Mouse (Mus musculus) embryonic stem cell, embryonic (primary cell): ENCODE measurements at regions not wholly inside any gene's neighbourhood (a gene's known extent, or its start where the extent isn't known, plus 50 kb on each side); places are given as distances from the start of the nearest gene placed in this dataset.

Experiments used
- CTCF ChIA-PET, 4 experiments: fragments of 300-600 bp in 2 of 4; fragments of 350-600 bp in 2 of 4; sonication (Branson Sonifier 250); formaldehyde crosslinking; loops; one replicate each; lab custom pipeline; 2022; ENCODE audit warnings: inconsistent platforms in 2 of 4; lab: Charles Lee
- POLR2A ChIA-PET, 4 experiments: fragments of 300-600 bp in 2 of 4; fragments of 350-600 bp in 2 of 4; sonication (Branson Sonifier 250); formaldehyde crosslinking; loops; one replicate each; lab custom pipeline; 2022; ENCODE audit warnings: antibody characterized with exemption in 4 of 4, inconsistent platforms in 1 of 4; lab: Charles Lee

DNA sequence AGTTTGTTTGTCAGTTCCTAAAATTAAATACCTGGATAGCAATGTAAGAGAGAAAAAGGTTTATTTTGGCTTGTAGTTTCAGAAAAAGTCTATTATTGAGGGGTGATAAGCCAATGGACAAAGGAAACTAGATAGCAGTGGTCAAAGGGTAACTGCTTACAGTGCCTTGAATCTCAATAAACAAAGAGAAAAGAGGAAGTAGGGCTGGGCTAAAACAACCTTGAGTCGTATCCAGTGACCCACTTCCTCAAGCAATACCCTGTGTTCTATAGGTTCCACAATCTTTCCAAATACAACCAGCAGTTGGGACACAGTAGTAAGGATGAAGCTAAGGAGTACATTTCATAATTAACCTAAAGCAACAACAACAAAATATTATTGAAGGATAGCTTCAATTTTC is 1164.7 kb downstream of the Fscb start:
- ChIA-PET CTCF (interaction anchor here in 1 of 4 experiments (0.6 kb wide), 1 partner anchor 557 kb away, joined by 3 read pairs; no protein-coding TSS in a partner anchor), POLR2A (no interaction called here)

DNA sequence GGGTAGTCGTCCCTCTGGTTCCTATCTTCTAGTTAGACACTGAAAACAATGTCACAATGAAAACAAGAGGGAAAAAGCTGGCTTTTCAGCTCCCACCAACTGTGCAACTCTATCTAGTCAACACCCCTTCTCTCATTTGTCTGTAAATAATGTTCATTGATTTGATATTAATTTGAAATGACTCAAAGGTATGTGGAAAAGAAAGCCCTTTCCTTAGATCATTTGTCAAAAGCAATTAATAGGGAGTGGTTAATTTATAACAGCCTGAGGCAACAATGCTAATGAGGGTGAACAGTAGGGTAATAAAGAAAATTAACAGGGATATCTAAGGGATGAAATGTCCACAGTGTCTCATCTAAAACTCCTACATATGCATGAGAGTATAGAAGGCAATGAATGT is 1195.2 kb downstream of the Fscb start:
- ChIA-PET POLR2A (no interaction called here), CTCF (no interaction called here)
